Mouse (Mus musculus) liver, embryonic 14 days (tissue): Measurements from ENCODE around the gene Zfp54. TPM values are rescaled to one million over a fixed set of nuclear protein-coding genes. Genes with fewer than 3 reads are reported as not detected.

Experiments
- polyA plus RNA-seq: library from polyadenylated mRNA; depleted of rRNA; stranded (reverse); fragments of >200 nt; gene quantifications from 2 replicates; pipeline ENCODE4 v1.2.3, GENCODE M21; 2012; rRNA removed

Gene Zfp54
- polyA plus RNA-seq: 0.98 and 1.2 TPM in 2 replicates

DNA sequence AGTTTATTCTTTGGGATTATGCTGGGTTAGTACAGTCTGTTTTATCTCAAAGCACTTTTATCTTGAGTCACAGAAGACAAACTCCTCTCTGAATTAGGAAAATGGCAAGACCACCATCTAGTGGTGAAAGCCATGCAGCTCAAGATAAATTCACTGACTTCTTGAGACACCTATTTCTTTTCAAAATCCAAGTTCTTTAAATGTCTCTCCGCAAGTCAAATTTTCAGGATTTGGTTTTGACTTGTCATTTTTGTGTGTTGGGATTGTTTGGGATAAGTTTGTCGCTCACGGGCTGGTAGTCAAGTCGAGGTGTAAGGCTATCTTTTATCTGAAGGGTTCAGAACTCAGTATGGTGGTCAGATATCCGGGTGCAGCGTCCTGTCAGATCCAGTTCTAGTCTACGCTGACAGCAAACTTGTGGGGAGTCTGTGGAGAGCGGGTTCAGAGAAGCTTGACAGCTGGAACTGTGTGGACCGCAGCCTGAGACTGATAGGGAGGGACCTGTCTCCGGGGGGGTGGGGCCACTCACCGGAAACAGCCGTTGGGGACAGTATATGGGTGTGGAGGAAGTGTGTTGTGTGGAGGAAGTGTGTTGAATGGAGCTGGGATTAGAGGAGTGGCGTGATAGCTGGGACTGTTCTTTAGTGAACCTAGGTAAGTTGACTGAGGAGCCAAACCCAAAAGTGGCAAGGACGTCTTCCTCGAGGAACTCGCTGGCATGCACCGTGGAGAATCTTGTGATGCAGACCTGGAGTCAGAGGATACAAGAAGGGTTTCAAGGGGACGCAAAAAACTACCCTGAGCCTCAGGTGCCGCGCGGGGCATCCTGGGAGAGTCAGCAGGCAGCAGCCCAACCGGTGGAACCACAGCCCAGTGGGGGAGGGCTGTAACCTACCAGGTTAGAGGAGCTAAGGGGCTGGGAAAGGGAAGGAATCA is at the start of gene Zfp54:
Gene Zfp54, plus strand, starts transcription at position 564 of the 936 bp plus-strand sequence.

DNA sequence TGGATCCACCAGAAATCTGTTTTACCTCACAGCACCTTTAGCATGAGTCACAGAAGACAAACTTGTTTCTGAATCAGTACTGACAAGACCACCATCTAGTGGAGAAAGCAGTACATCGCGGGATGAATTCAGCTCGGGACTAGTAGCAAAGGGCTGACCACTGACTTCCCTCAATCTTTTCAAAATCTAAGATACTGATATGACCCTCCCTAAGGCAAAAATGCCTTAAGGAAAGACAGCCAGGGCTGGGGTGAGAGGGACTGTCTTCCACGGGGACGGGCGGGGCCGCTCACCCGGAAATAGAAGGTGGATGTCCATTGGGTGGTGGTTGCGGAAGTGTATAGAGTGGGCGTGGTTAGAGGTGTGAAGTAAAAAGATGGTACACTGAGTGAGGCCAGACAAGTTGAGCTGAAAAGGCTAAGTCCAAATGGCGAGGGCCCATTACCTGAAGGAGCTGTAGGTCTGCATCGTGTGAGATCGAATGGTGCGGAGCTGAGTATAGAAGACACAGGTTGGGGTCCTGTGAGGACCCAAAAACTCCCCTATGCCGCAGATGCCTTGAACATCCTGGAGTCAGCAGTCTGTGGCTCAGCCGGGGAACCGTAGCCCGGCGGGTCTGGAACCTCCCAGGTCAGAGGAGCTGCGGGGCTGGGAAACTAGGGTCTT is 39.5 kb upstream of the Zfp54 start, which contains the start of gene Zfp677:
Gene Zfp677, plus strand, starts transcription at position 358 of the 666 bp plus-strand sequence.

DNA sequence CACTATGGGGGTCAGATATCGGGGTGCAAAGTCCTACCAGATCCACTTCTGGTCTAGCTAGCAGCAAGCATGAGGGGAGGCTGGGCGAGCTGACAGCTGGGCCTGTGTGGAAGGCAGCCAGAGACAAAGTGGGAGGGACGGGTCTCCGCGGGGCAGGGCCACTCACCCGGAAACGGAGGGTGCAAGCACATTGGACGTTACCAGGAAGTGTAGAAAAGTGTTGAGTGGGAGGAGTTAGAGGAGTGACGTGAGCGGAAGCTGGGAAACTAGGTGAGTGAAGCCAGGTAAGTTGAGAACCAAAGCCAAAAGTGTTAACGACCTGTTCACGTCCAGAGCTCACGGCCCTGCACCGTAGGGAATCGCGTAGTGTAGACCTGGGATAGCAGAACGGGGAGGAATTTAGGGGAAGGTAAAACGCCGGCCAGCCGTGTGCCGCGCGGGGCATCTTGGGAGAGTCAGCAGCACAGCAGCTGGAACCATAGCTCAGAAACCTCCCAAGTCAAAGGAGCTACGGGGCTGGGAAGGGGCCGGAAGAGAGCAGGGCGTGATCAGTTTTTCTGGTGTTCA is 27.2 kb downstream of the Zfp54 start, which contains the start of gene Zfp51:
Gene Zfp51, plus strand, starts transcription at position 237 of the 567 bp plus-strand sequence.

Other genes with a start within 250 kb of the Zfp54 start
- not detected in 2 replicates for gene Vmn1r234, start 197.1 kb upstream of the Zfp54 start, polyA plus RNA-seq
- gene Vmn1r235, start 166.8 kb upstream of the Zfp54 start, polyA plus RNA-seq: not detected in 2 replicates
- not detected in 2 replicates for gene Vmn1r236, start 140.3 kb upstream of the Zfp54 start, polyA plus RNA-seq
- gene Vmn1r237, start 111.4 kb upstream of the Zfp54 start, polyA plus RNA-seq: not detected in 2 replicates
- 0.32 and 0.36 TPM in 2 replicates for gene Zfp677, start 39.5 kb upstream of the Zfp54 start, polyA plus RNA-seq
- 2.7 and 3.2 TPM in 2 replicates for gene Zfp51, start 27.1 kb downstream of the Zfp54 start, polyA plus RNA-seq
- gene Zfp53, start 65.8 kb downstream of the Zfp54 start, polyA plus RNA-seq: 1.5 and 1.8 TPM in 2 replicates
- 0.65 and 0.67 TPM in 2 replicates for gene Zfp52, start 112.3 kb downstream of the Zfp54 start, polyA plus RNA-seq
- gene Zfp948, start 143.8 kb downstream of the Zfp54 start, polyA plus RNA-seq: 4.3 TPM in 2 replicates
- gene Zfp983, start 227.4 kb downstream of the Zfp54 start, polyA plus RNA-seq: 0.63 and 0.84 TPM in 2 replicates